Mouse (Mus musculus) 3T3-L1 (cell line): ENCODE data around the gene Zic3.

Experiments used
- DNase-seq: peaks from one replicate; pipeline ENCODE4 v3.0.0-alpha.2; 2015; ENCODE audit warnings: low read depth, low spot score

Gene Zic3

DNA sequence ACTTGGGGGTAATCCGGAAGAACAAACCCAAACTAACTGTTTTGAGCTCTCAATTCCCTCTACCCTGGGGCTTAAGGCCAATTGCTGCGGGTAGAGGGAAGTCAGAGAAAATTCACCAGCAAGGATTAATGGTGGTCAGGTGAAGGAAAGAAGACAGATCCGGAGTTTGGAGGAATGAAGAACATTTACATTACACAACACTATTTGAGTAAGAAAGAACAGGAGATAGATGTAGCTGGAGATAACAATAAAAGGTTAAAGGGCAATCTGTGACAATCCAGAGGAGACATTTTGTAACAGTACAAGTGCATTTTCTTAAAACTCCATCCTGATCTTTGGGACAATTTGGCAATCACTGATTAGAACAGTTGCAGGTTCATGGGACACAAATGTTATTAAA is 19.4 kb downstream of the Zic3 start:
- DNase-seq, result no peak

DNA sequence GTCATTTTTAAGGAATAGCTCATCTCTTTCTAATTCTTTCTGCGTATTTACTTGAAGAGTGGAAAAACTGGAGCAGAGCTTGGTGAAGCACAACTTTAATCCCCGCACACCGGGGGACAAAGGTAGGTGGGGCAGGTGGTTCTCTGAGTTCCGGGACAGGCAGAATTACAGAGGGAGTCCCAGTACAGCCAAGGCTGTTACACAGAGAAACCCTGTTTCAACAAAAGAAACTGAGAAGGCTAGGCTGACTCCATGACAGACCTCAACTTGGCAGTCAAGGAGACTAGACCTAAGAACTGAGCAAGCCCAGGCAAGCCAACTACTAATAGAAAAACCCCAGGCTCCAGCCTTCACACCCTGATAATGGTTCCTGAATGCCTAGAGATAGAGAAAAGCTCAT is 20.0 kb downstream of the Zic3 start:
- no peak for DNase-seq
